Mouse (Mus musculus): ENCODE measurements at regions not wholly inside any gene's neighbourhood (a gene's known extent, or its start where the extent isn't known, plus 50 kb on each side); places are given as distances from the start of the nearest gene placed in this dataset.

- intact Hi-C loops (cut with DNase I), result no loop called here
- no peak overlapping the region for H3K27ac ChIP-seq
- no peak for DNase-seq (ENCODE audit: extremely low spot score in 1 of 2, low spot score in 2 of 2)
- H3K4me3 ChIP-seq, result no peak overlapping the region
- no peak for TF ChIP-seq CTCF (IDR thresholded peaks at IDR 0.05)
These were observed 64.0 kb downstream of the Slitrk5 start for GRCm38 (mm10) chr14:111738943-111739342.

- DNase-seq (ENCODE audit: extremely low spot score in 1 of 2, low spot score in 2 of 2), result no peak
- Histone ChIP-seq H3K4me3 (no peak overlapping the region), H3K27ac (no peak overlapping the region)
- no peak for TF ChIP-seq CTCF (IDR thresholded peaks at IDR 0.05)
- intact Hi-C loops (cut with DNase I), result no loop called here
These were observed 88.7 kb downstream of the Slitrk5 start for GRCm38 (mm10) chr14:111763616-111764015.

GRCm38 (mm10) chr14:111778152-111778551, 103.3 kb downstream of the Slitrk5 start:
- TF ChIP-seq CTCF (IDR thresholded peaks at IDR 0.05), result peak; percentile 32
- Histone ChIP-seq H3K4me3 (no peak overlapping the region), H3K27ac (no peak overlapping the region)
- intact Hi-C loops (cut with DNase I), result no loop called here
- no peak for DNase-seq (ENCODE audit: extremely low spot score in 1 of 2, low spot score in 2 of 2)

- TF ChIP-seq CTCF (IDR thresholded peaks at IDR 0.05), result no peak
- no peak for DNase-seq (ENCODE audit: extremely low spot score in 1 of 2, low spot score in 2 of 2)
- intact Hi-C loops (cut with DNase I), result no loop called here
These were observed 133.1 kb downstream of the Slitrk5 start for GRCm38 (mm10) chr14:111808025-111808424.

GRCm38 (mm10) chr14:111809871-111810270, 135.0 kb downstream of the Slitrk5 start:
- DNase-seq (ENCODE audit: extremely low spot score in 1 of 2, low spot score in 2 of 2), result no peak
- H3K4me3 ChIP-seq, result no peak overlapping the region
- H3K27ac ChIP-seq, result no peak overlapping the region
- no peak for TF ChIP-seq CTCF (IDR thresholded peaks at IDR 0.05)
- intact Hi-C loops (cut with DNase I), result no loop called here

More at GRCm38 (mm10) chr14:111808025-111808424, 133.1 kb downstream of the Slitrk5 start:
- Histone ChIP-seq H3K27ac (no peak overlapping the region), H3K4me3 (no peak overlapping the region)

- intact Hi-C loops (cut with DNase I), result no loop called here
- no peak for TF ChIP-seq CTCF (IDR thresholded peaks at IDR 0.05)
- H3K27ac ChIP-seq, result no peak overlapping the region
- no peak overlapping the region for H3K4me3 ChIP-seq
- no peak for DNase-seq (ENCODE audit: extremely low spot score in 1 of 2, low spot score in 2 of 2)
These were observed 147.3 kb downstream of the Slitrk5 start for GRCm38 (mm10) chr14:111822047-111822730.

Data from left cerebral cortex, adult 2 months (tissue).